ENCODE assay signal across 20 mouse cellular contexts in the genomic region with DNA sequence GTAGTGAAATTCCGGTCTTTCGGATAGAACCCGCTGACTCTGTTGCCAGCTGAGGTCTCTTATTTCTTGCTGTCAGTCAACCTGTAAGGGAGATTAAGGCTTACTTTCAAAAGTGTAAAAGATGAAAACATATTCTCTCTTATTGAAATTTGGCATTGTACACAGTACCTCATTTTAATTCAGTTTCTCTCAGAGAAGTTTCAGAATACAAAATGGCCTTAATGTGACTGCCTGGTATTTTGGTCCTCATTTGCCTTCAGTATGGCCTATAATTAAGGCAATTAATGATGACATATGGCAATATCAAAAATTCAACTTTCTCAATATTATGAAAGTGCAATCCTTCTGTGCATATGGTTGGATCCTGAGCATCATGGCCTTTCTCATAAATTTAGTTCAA.
A peak's percentile ranks its signal among the peaks of the same experiment; 100 is the strongest.
DNase-seq lines count a peak whose midpoint lies in the region; ATAC-seq and TF ChIP-seq lines count a peak whose summit lies in the region.
"Had no signal": no experiment of that assay in that cellular context is flagged by ENCODE, and none has a peak within 500 bp of the region (broad histone marks: within the 10 kb centered on the region; RNA-seq: fewer than 3 reads in every experiment).

No protein-coding gene starts in this region.

- peak; percentile 37; the same call in 1 of the 2 replicates for ATAC-seq in forebrain, embryonic 14.5 days
- no peak for ATAC-seq in forebrain, embryonic 12.5 days (ENCODE audit: low FRiP score)
- 0 out of 2 replicates have a peak, but pooled peaks have one; percentile 13 for ATAC-seq in intestine, embryonic 15.5 days
- no peak for ATAC-seq in intestine, embryonic 16.5 days
- ATAC-seq in forebrain, embryonic 16.5 days = peak; percentile 73
- ATAC-seq: Patski had no signal

- no peaks in the 10 kb centered on the region for H3K36me3 ChIP-seq in forebrain, embryonic 14.5 days (ENCODE audit: control insufficient read depth, insufficient read depth, low read length)
- H3K36me3 ChIP-seq in forebrain, embryonic 12.5 days (replicated peaks) = no peaks in the 10 kb centered on the region
- no peaks in the 10 kb centered on the region for H3K36me3 ChIP-seq in intestine, embryonic 15.5 days
- H3K36me3 ChIP-seq in intestine, embryonic 16.5 days (ENCODE audit: control insufficient read depth, insufficient read depth, low read length) = no peaks in the 10 kb centered on the region
- H3K36me3 ChIP-seq in forebrain, embryonic 16.5 days (ENCODE audit: control insufficient read depth, insufficient read depth) = no peaks in the 10 kb centered on the region
- H3K36me3 ChIP-seq: G1E; hindbrain, embryonic 12.5 days; hindbrain, embryonic 15.5 days had no signal

- H3K4me3 ChIP-seq in forebrain, embryonic 14.5 days (ENCODE audit: low read depth, low read length) = no peak overlapping the region
- no peak overlapping the region for H3K4me3 ChIP-seq in forebrain, embryonic 12.5 days (replicated peaks)
- no peak overlapping the region for H3K4me3 ChIP-seq in intestine, embryonic 15.5 days (replicated peaks)
- no peak overlapping the region for H3K4me3 ChIP-seq in intestine, embryonic 16.5 days (ENCODE audit: low read length)
- no peak overlapping the region for H3K4me3 ChIP-seq in forebrain, embryonic 16.5 days (replicated peaks; ENCODE audit: low read length)
- no peak overlapping the region for H3K4me3 ChIP-seq in cerebellum, adult 2 months (replicated peaks; ENCODE audit: insufficient read depth, low read depth, low read length)
- H3K4me3 ChIP-seq: gastrocnemius, adult 2 months; hindbrain, embryonic 12.5 days; hindbrain, embryonic 15.5 days had no signal

- H3K9me3 ChIP-seq in forebrain, embryonic 14.5 days (replicated peaks; ENCODE audit: control insufficient read depth, low read length) = no peaks in the 10 kb centered on the region
- H3K9me3 ChIP-seq in forebrain, embryonic 12.5 days = no peaks in the 10 kb centered on the region
- no peaks in the 10 kb centered on the region for H3K9me3 ChIP-seq in intestine, embryonic 15.5 days
- no peaks in the 10 kb centered on the region for H3K9me3 ChIP-seq in intestine, embryonic 16.5 days (ENCODE audit: control insufficient read depth, low read length)
- H3K9me3 ChIP-seq in forebrain, embryonic 16.5 days (ENCODE audit: control insufficient read depth, low read length) = no peaks in the 10 kb centered on the region
- H3K9me3 ChIP-seq: G1E; hindbrain, embryonic 12.5 days; hindbrain, embryonic 15.5 days had no signal

- no peak overlapping the region for H3K27ac ChIP-seq in forebrain, embryonic 14.5 days (ENCODE audit: low read depth, low read length)
- H3K27ac ChIP-seq in forebrain, embryonic 12.5 days = no peak overlapping the region
- no peak overlapping the region for H3K27ac ChIP-seq in intestine, embryonic 15.5 days
- no peak overlapping the region for H3K27ac ChIP-seq in intestine, embryonic 16.5 days (ENCODE audit: low read length)
- no peak overlapping the region for H3K27ac ChIP-seq in forebrain, embryonic 16.5 days (ENCODE audit: low read length)
- H3K27ac ChIP-seq in cerebellum, adult 2 months (ENCODE audit: insufficient read depth, low read length) = no peak overlapping the region
- H3K27ac ChIP-seq: gastrocnemius, adult 2 months; hindbrain, embryonic 12.5 days; hindbrain, embryonic 15.5 days had no signal

- H3K4me2 ChIP-seq in forebrain, embryonic 14.5 days (ENCODE audit: low read length) = no peak overlapping the region
- H3K4me2 ChIP-seq in forebrain, embryonic 12.5 days = no peak overlapping the region
- H3K4me2 ChIP-seq in intestine, embryonic 15.5 days (replicated peaks) = no peak overlapping the region
- no peak overlapping the region for H3K4me2 ChIP-seq in intestine, embryonic 16.5 days (ENCODE audit: low read depth, low read length)
- H3K4me2 ChIP-seq in forebrain, embryonic 16.5 days (ENCODE audit: low read length) = no peak overlapping the region
- H3K4me2 ChIP-seq: heart, embryonic 11.5 days; hindbrain, embryonic 12.5 days; hindbrain, embryonic 15.5 days had no signal

- peak; percentile 8 for DNase-seq in forebrain, embryonic 14.5 days (ENCODE audit: low spot score)
- DNase-seq in cerebellum, adult 2 months = no peak
- DNase-seq: B cell, adult 2 months; cerebellum, adult 11 months; cerebellum, adult 8-10 months; cerebellum, postnatal 36 days; gastrocnemius, adult 2 months; gastrocnemius, postnatal 14 days; kidney, adult 18-20 months; kidney, adult 9 months had no signal

- WGBS in forebrain, embryonic 14.5 days = 86% methylated on average over 3 of the region's 3 CpGs
- 79% methylated on average over 3 of the region's 3 CpGs for WGBS in forebrain, embryonic 12.5 days
- WGBS in intestine, embryonic 15.5 days = 85% methylated on average over 3 of the region's 3 CpGs
- 86% methylated on average over 3 of the region's 3 CpGs for WGBS in intestine, embryonic 16.5 days
- WGBS in forebrain, embryonic 16.5 days = 54% methylated on average over 3 of the region's 3 CpGs
- 90% methylated on average over 3 of the region's 3 CpGs for WGBS in cerebellum, adult 2 months

- no peaks in the 10 kb centered on the region for H3K27me3 ChIP-seq in forebrain, embryonic 14.5 days (replicated peaks; ENCODE audit: control insufficient read depth, insufficient read depth, low read length)
- no peaks in the 10 kb centered on the region for H3K27me3 ChIP-seq in forebrain, embryonic 12.5 days
- no peaks in the 10 kb centered on the region for H3K27me3 ChIP-seq in intestine, embryonic 15.5 days (replicated peaks)
- H3K27me3 ChIP-seq in intestine, embryonic 16.5 days (replicated peaks; ENCODE audit: control insufficient read depth, insufficient read depth, low read length) = no peaks in the 10 kb centered on the region
- no peaks in the 10 kb centered on the region for H3K27me3 ChIP-seq in forebrain, embryonic 16.5 days (replicated peaks; ENCODE audit: control insufficient read depth, insufficient read depth, low read length)
- no peaks in the 10 kb centered on the region for H3K27me3 ChIP-seq in cerebellum, adult 2 months (ENCODE audit: control insufficient read depth, insufficient read depth, low read length)
- H3K27me3 ChIP-seq: CH12.LX; hindbrain, embryonic 12.5 days; hindbrain, embryonic 15.5 days had no signal

- TF ChIP-seq CTCF in cerebellum, adult 2 months (IDR thresholded peaks at IDR 0.05; ENCODE audit: borderline replicate concordance, insufficient read depth, low read depth, low read length) = no peak

- H3K9ac ChIP-seq in forebrain, embryonic 14.5 days (ENCODE audit: low read length) = no peak overlapping the region
- no peak overlapping the region for H3K9ac ChIP-seq in forebrain, embryonic 12.5 days
- H3K9ac ChIP-seq in intestine, embryonic 15.5 days = no peak overlapping the region
- H3K9ac ChIP-seq in intestine, embryonic 16.5 days (ENCODE audit: low read depth, low read length) = no peak overlapping the region
- no peak overlapping the region for H3K9ac ChIP-seq in forebrain, embryonic 16.5 days (replicated peaks; ENCODE audit: low read depth, low read length)
- H3K9ac ChIP-seq: hindbrain, embryonic 12.5 days; hindbrain, embryonic 15.5 days had no signal

- H3K4me1 ChIP-seq in forebrain, embryonic 14.5 days (ENCODE audit: control insufficient read depth, insufficient read depth, low read length) = no peaks in the 10 kb centered on the region
- no peaks in the 10 kb centered on the region for H3K4me1 ChIP-seq in forebrain, embryonic 12.5 days
- H3K4me1 ChIP-seq in intestine, embryonic 15.5 days (replicated peaks) = no peaks in the 10 kb centered on the region
- H3K4me1 ChIP-seq in intestine, embryonic 16.5 days (ENCODE audit: control insufficient read depth, insufficient read depth, low read length) = peaks cover 2% of the 10 kb centered on the region; the same call in 1 of the 2 replicates
- H3K4me1 ChIP-seq in forebrain, embryonic 16.5 days (replicated peaks; ENCODE audit: control insufficient read depth, insufficient read depth, low read length) = peaks cover 4% of the 10 kb centered on the region
- no peaks in the 10 kb centered on the region for H3K4me1 ChIP-seq in cerebellum, adult 2 months (ENCODE audit: control insufficient read depth, insufficient read depth, low read length)
- H3K4me1 ChIP-seq: hindbrain, embryonic 12.5 days; hindbrain, embryonic 15.5 days had no signal

- TF ChIP-seq POLR2A in cerebellum, adult 2 months (IDR thresholded peaks at IDR 0.05; ENCODE audit: borderline replicate concordance, insufficient read depth, low read length) = no peak

Comparison
In these comparisons a context has a peak if more than half of its experiments do, and no peak if none do; other contexts are left out.
1. ATAC-seq: peak in forebrain, embryonic 14.5 days (single experiment), intestine, embryonic 15.5 days (single experiment) and forebrain, embryonic 16.5 days (single experiment); none in forebrain, embryonic 12.5 days (single experiment) and intestine, embryonic 16.5 days (single experiment).